Mouse (Mus musculus) midbrain, postnatal 0 days (tissue): ENCODE results near the gene Tppp2. TPM values are rescaled to one million over a fixed set of nuclear protein-coding genes. Genes with fewer than 3 reads are reported as not detected.

Source experiments
- ATAC-seq: fragments of 200-750 bp; cut with Nextera tagmentation; 2 replicates; pipeline ENCODE4 v1.8.0; 2017; ENCODE audit warnings: moderate number of reproducible peaks, mild to moderate bottlenecking, moderate TSS enrichment, moderate library complexity; ENCODE audit not compliant: low FRiP score
- DNase-seq: peaks from one replicate; pipeline ENCODE4 v3.0.0-alpha.2; 2015; ENCODE audit warnings: low spot score
- H3K27ac ChIP-seq: fragments of 300-500 bp; sonication (generic); 2 replicates; pipeline ENCODE4 v1.5.1; 2014; ENCODE audit warnings: low read depth, mild to moderate bottlenecking, low read length, mixed read lengths
- H3K27me3 ChIP-seq: fragments of 300-500 bp; sonication (generic); 2 replicates; pipeline ENCODE4 v1.6.1; 2014; ENCODE audit warnings: low read length, control low read depth, mixed read lengths; ENCODE audit not compliant: insufficient read depth
- H3K36me3 ChIP-seq: fragments of 300-500 bp; sonication (generic); 2 replicates; pipeline ENCODE4 v1.6.1; 2014; ENCODE audit warnings: low read length, control low read depth, mixed read lengths; ENCODE audit not compliant: insufficient read depth
- H3K4me1 ChIP-seq: fragments of 300-500 bp; sonication (generic); 2 replicates; pipeline ENCODE4 v1.6.1; 2014; ENCODE audit warnings: mild to moderate bottlenecking, control low read depth, antibody characterized with exemption, low read length, mixed read lengths; ENCODE audit not compliant: insufficient read depth
- H3K4me2 ChIP-seq: fragments of 300-500 bp; sonication (generic); 2 replicates; pipeline ENCODE4 v1.6.1; 2014; ENCODE audit warnings: low read depth, mild to moderate bottlenecking, low read length, mixed read lengths; ENCODE audit not compliant: poor library complexity, severe bottlenecking
- H3K4me3 ChIP-seq: fragments of 300-500 bp; sonication (generic); 2 replicates; pipeline ENCODE4 v1.5.1; 2014; ENCODE audit warnings: low read depth, mild to moderate bottlenecking, low read length, moderate library complexity
- H3K9ac ChIP-seq: fragments of 300-500 bp; sonication (generic); replicated peaks from 2 replicates; pipeline ENCODE4 v1.6.1; 2014; ENCODE audit warnings: mild to moderate bottlenecking, low read length, moderate library complexity, mixed read lengths; ENCODE audit not compliant: poor library complexity, severe bottlenecking
- H3K9me3 ChIP-seq: fragments of 300-500 bp; sonication (generic); 2 replicates; pipeline ENCODE4 v1.6.1; 2016; ENCODE audit warnings: low read length, control low read depth
- CTCF ChIP-seq: IDR thresholded peaks from 2 replicates; pipeline ENCODE4 v1.5.1; 2016; ENCODE audit warnings: antibody characterized with exemption, mild to moderate bottlenecking
- WGBS: fragments of 180-500 bp; shearing (Covaris S2); extraction: QIAGEN DNeasy Blood & Tissue Kit; methylation state at CpG from one replicate; pipeline ENCODE4 v1.1.7; 2014; 5-methylcytosine and 5-hydroxymethylcytosine counted together
- polyA plus RNA-seq: library from polyadenylated mRNA; unstranded; fragments of >200 nt; fragmentation: Nextera tagmentation; extraction: Ambion mirVana; gene quantifications from 2 replicates; pipeline ENCODE4 v1.2.1, GENCODE M21; 2015
- total RNA-seq: library from RNA; depleted of rRNA; stranded (reverse); fragments of >200 nt; gene quantifications from 2 replicates; pipeline ENCODE4 v1.2.3, GENCODE M21; 2014

Tppp2 gene
- total and polyA plus RNA-seq, 2 experiments from 2014 or later, result not detected

DNA sequence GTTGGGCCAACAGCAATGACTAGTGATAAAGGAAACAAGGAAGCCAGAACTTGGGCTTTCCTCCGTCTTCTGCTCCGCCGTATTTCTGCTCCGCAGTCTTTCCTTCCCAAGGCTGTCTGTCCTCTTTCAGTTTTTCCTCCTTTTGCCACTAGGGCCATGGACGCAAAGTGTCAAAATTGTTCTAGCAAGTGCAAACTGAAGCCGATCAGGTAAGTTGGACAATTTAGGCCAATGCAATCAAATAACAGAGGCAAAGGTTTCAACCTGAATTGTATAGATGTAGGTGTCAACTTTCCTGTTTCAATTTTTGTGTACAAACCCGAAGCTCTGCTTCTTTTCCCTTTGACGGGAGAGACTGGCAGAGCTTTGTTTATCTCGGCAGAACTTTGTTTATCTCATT, 11.7 kb downstream of the Tppp2 start:
- no peaks in the 10 kb centered on the region for H3K27me3 ChIP-seq
- 69% methylated on average over 9 of the region's 9 CpGs for WGBS
- no peak overlapping the region for H3K4me3 ChIP-seq
- H3K4me1 ChIP-seq, result no peaks in the 10 kb centered on the region
- TF ChIP-seq CTCF, result 0 out of 2 replicates have a peak, but pooled peaks have one; percentile 25
- DNase-seq (no peak), ATAC-seq (no peak)
- H3K9ac ChIP-seq, result no peak overlapping the region
- H3K27ac ChIP-seq, result peak overlapping the region; percentile 49
- no peaks in the 10 kb centered on the region for H3K9me3 ChIP-seq
- H3K36me3 ChIP-seq, result no peaks in the 10 kb centered on the region
- H3K4me2 ChIP-seq, result no peak overlapping the region

DNA sequence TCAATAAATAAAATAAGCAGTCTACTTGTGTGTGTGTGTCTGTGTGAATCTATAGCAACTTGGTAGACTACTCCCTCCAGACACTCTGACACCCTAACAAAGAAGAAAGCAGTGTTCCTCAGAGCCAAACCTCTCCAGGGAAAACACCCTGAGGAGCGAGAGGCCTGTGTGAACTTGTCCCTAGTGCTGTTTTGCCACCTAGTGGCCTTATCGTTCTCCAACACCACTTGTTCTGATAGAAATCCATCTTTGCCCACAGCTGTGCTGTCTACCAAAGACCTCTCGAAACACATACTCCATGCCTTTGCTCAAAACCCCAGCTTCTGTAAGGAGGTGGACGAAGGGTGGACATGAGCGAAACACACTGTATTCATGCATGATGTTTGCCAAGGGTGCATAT, 12.6 kb downstream of the Tppp2 start:
- peak; percentile 91 for DNase-seq
- peak; percentile 86 for TF ChIP-seq CTCF
- Histone ChIP-seq H3K9me3 (no peaks in the 10 kb centered on the region), H3K27ac (no peak overlapping the region), H3K4me3 (no peak overlapping the region), H3K4me1 (no peaks in the 10 kb centered on the region), H3K9ac (no peak overlapping the region), H3K4me2 (no peak overlapping the region), H3K36me3 (no peaks in the 10 kb centered on the region), H3K27me3 (no peaks in the 10 kb centered on the region)
- peak; percentile 67; the same call in 1 of the 2 replicates for ATAC-seq
- WGBS, result 32% methylated on average over 5 of the region's 5 CpGs

GRCm38 (mm10) chr14:51932092-51933020, 14.1 kb downstream of the Tppp2 start:
- ATAC-seq (no peak), DNase-seq (no peak)
- Histone ChIP-seq H3K4me3 (no peak overlapping the region), H3K36me3 (no peaks in the 10 kb centered on the region), H3K27me3 (no peaks in the 10 kb centered on the region), H3K27ac (no peak overlapping the region), H3K9me3 (no peaks in the 10 kb centered on the region), H3K4me1 (no peaks in the 10 kb centered on the region), H3K4me2 (no peak overlapping the region), H3K9ac (no peak overlapping the region)
- 68% methylated on average over 10 of the region's 10 CpGs for WGBS
- TF ChIP-seq CTCF, result no peak

DNA sequence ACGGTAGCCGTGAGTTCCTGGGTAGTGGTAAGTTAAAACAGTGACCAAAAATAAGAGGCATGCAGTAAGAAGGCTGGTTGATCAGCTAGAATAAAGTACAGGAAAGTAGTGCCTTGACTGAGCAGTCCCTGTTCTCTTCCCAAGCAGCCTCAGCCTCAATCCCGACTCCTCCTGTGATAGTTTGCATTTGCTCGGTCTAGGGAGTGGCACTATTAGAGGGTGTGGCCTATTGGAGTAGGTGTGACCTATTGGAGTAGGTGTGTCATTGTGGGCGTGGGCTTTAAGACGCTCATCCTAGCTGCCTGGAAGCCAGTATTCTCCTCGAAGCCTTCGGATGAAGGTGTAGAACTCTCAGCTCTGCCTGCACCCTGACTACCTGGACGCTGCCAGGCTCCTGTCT, 20.8 kb downstream of the Tppp2 start:
- TF ChIP-seq CTCF, result no peak
- Histone ChIP-seq H3K9me3 (no peaks in the 10 kb centered on the region), H3K27ac (no peak overlapping the region), H3K4me2 (no peak overlapping the region), H3K9ac (no peak overlapping the region), H3K4me3 (no peak overlapping the region), H3K4me1 (no peaks in the 10 kb centered on the region), H3K27me3 (no peaks in the 10 kb centered on the region), H3K36me3 (no peaks in the 10 kb centered on the region)
- DNase-seq (no peak), ATAC-seq (no peak)
- WGBS, result 87% methylated on average over 9 of the region's 9 CpGs

DNA sequence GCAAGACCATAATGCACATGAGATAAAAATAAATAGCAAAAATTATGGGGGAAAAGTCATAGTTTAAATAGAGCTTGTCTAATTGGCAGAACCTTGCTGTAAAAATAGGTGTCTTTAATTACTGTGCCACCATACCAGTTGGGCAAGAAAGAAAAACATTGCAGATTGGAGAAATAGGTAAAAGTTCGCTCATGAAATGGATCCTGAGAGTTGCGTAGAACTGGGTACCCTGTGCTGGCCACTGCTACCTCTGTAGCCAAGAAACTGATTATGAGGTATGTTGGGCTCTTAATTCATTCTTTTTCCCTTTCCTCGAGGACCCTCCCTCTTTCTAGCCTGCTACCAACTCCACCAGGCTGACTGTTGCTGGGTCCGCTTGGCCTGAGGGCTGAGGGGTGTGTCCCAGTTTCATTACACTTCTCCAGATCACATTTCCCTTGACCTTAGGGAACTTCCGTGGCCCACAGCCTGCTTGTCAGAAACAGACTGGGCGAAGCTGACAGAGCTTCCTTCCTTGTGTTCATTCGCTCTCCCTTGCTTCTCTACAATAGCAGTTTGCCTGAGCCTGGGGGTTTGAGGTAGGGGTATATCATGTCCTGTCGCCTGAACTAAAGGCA, 22.8 kb downstream of the Tppp2 start:
- Histone ChIP-seq H3K9me3 (no peaks in the 10 kb centered on the region), H3K27ac (no peak overlapping the region), H3K36me3 (no peaks in the 10 kb centered on the region), H3K27me3 (no peaks in the 10 kb centered on the region), H3K9ac (no peak overlapping the region), H3K4me3 (no peak overlapping the region), H3K4me1 (no peaks in the 10 kb centered on the region), H3K4me2 (no peak overlapping the region)
- no peak for DNase-seq
- 39% methylated on average over 8 of the region's 8 CpGs for WGBS
- ATAC-seq, result no peak
- no peak for TF ChIP-seq CTCF

DNA sequence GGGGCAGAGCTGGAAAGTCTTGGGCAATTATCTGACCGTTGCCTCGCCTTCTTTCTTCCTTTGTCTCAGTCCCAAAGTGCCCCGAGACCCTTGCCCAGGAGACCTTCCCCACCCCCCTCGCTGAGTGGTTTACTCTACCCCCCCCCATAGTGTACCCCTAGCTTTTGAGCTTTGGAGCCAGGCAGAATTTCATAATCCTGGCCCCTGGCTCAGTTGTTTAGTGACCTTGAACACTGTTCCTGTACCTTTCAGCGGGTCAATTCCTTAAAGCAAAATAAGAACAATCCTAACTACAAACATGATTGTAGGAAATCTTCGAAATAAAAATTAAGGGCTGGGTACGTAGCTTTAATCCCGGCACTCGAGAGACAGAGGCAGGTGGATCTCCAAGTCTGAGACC, 23.4 kb downstream of the Tppp2 start:
- Histone ChIP-seq H3K9ac (no peak overlapping the region), H3K4me3 (no peak overlapping the region), H3K4me1 (no peaks in the 10 kb centered on the region), H3K4me2 (no peak overlapping the region), H3K36me3 (no peaks in the 10 kb centered on the region), H3K27me3 (no peaks in the 10 kb centered on the region), H3K9me3 (no peaks in the 10 kb centered on the region), H3K27ac (no peak overlapping the region)
- WGBS, result 57% methylated on average over 9 of the region's 9 CpGs
- ATAC-seq (no peak), DNase-seq (no peak)
- no peak for TF ChIP-seq CTCF
